8 mouse cellular contexts compared by ENCODE assay signal in the genomic region with DNA sequence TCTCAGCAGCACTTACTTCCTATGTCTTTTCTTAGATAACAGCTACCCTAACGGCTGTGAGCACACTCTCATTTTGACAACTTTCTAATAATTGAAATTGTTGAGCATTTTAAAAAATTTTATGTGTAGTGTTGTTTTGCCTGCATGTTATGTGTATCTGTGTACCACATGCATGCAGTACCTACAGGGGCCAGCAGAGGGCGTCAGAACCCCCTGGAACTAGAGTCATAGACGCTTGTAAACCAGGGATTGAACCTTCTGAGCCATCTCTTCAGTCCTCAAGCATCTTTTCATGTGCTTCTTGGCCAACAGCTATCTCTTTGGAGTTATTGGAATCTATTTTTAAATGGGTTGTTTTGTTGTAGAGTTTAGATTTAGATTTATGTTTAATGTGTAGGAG. TPM values are rescaled to one million over a fixed set of nuclear protein-coding genes. Genes with fewer than 3 reads are reported as not detected.
DNase-seq lines count a peak whose midpoint lies in the region.

No protein-coding gene starts in this region.

- intact Hi-C loops in gastrocnemius, postnatal 36 days (cut with DNase I): no loop called here

- peak; percentile 56 for DNase-seq in gastrocnemius, postnatal 10 days
- no peak for DNase-seq in gastrocnemius, postnatal 36 days
- peak; percentile 54 to 82 for DNase-seq in spleen, postnatal 4 days (ENCODE audit: low spot score in 2 of 2)
- no peak for DNase-seq in spleen, postnatal 36 days (ENCODE audit: low spot score in 2 of 2)
- DNase-seq in c-Kit-positive CD71-negative TER-119-negative erythroid progenitor cells, embryonic 14.5 days (ENCODE audit: low read depth): peak; percentile 42
- peak; percentile 60 to 61 for DNase-seq in layer of hippocampus, postnatal 10 days (ENCODE audit: low spot score in 2 of 2)
- DNase-seq in retina, postnatal 1 day: peak; percentile 50
- no peak for DNase-seq in Muller cell, postnatal 12 days (ENCODE audit: inconsistent ontology term)

RNA-seq across cellular contexts. Expression of a gene that starts 15.6 kb away (rescaled TPM):
- total RNA-seq in gastrocnemius, postnatal 10 days (2021): 1 to 10 TPM; 3.2 to 3.3 TPM
- total RNA-seq in gastrocnemius, postnatal 36 days (2021): 1 to 10 TPM; 2.6 to 3.3 TPM
- 10 to 100 TPM; 21.9 to 23.9 TPM for total RNA-seq in layer of hippocampus, postnatal 10 days (2021)

RNA-seq across cellular contexts. Expression of a gene that starts 34.2 kb away (rescaled TPM):
- not detected for total RNA-seq in gastrocnemius, postnatal 10 days (2021)
- not detected for total RNA-seq in gastrocnemius, postnatal 36 days (2021)
- not detected for total RNA-seq in layer of hippocampus, postnatal 10 days (2021)

RNA-seq across cellular contexts. Expression of a gene that starts 40.9 kb away (rescaled TPM):
- not detected for total RNA-seq in gastrocnemius, postnatal 10 days (2021)
- total RNA-seq in gastrocnemius, postnatal 36 days (2021): not detected
- total RNA-seq in layer of hippocampus, postnatal 10 days (2021): not detected

Comparison
In these comparisons a context has a peak if more than half of its experiments do, and no peak if none do; other contexts are left out.
1. DNase-seq: peak in gastrocnemius, postnatal 10 days (single experiment), spleen, postnatal 4 days (2 of 2), c-Kit-positive CD71-negative TER-119-negative erythroid progenitor cells, embryonic 14.5 days (single experiment), layer of hippocampus, postnatal 10 days (2 of 2) and retina, postnatal 1 day (single experiment); none in gastrocnemius, postnatal 36 days (0 of 2), spleen, postnatal 36 days (0 of 2) and Muller cell, postnatal 12 days (single experiment).
2. RNA of a gene that starts 15.6 kb away (total RNA-seq): 21.9 to 23.9 TPM in layer of hippocampus, postnatal 10 days; 2.6 to 3.3 TPM in gastrocnemius, postnatal 36 days and 3.2 to 3.3 TPM in gastrocnemius, postnatal 10 days; every median in the first group is over 4 times any median in the second.